Mouse (Mus musculus): ENCODE results near the gene Ccl26.
"Not testable (repeated sequence)": the region's sequence is repeated elsewhere in the genome, so short reads cannot be mapped to it uniquely, and the experiment has no call there.

The Ccl26 gene

DNA sequence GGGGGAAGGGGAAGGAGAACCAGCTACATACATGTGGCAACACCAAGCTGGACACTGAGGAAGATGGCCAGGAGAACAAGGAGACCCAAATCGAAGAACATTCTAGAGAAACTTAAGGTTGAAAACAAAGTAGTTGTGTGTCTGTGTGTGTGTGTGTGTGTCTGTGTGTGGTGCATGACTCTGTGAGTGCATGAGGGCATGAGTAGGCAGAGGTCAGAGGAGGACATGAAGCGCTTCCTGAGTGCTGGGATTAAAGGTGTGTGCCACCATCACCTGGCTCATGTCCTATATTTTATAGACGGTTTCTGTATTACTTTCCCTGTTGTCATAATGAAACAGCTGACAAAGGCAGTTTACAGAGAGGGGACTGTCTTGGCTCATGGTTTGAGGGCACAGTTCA lies at the start of gene Ccl26:
Gene Ccl26 (minus strand): TSS at position 101 of the 400 bp plus-strand sequence.
- no peak for DNase-seq

GRCm38 (mm10) chr5:135609794-135610193 lies 46.4 kb upstream of the Ccl26 start:
- DNase-seq, result no peak

GRCm38 (mm10) chr5:135607581-135607980 lies 44.2 kb upstream of the Ccl26 start:
- DNase-seq, result no peak

DNA sequence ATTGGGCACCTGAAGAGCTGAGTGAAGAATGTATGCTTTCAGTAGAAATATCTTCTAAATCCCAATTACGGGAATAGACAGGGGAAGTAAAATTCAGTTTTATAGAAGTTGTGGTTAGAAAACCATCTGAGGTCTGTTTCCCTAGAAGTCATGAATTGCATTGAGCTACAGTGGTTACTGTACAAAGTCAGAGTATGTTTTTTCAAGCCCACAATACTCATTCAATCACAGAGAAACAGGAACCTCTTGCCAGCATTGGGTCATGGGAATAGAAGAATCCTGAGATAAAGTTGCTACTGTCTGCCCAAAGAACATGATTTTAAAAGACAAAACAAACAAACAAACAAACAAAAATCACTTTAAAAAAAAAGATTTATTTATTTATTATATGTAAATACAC lies 43.3 kb upstream of the Ccl26 start:
- not testable (repeated sequence) for DNase-seq

GRCm38 (mm10) chr5:135604643-135605042 lies 41.3 kb upstream of the Ccl26 start:
- DNase-seq, result not testable (repeated sequence)

DNA sequence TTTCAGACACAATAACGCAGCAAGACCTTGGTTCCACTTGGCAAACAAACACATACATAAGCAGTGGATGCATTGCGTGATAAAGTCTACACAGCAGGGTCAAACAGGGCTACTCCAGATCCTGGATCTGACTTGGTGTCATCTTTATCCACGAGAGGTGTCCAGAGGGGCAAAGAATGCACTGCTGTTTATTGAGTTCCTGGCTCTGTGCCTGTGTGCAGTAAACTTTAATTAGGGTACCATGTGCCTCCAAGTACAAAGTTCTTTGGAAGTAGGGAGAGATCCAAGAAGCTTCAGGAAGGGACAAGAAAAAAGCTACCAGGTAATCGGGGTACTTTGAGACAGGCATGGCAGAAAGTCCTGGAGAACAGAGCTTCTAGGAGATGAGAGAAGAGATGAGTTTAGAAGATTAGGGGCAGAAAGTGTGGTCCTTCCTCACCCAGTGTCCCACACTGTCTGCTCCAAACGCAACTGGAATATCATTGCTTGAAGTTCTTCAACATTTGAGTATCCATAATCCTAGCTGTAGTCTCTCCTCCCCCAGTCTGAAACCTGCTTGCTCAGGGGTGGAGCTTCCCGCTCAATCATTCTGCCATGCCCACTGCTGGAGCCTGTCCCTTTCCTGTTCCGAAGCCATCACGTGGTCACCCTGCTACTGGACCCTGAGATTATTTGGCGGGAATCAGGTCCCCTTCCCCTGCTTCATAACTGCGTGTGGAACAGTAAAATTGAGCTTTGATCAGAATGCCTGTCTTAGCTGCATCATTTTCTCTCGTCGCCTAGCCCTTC lies 26.8 kb upstream of the Ccl26 start:
- DNase-seq, result no peak

DNA sequence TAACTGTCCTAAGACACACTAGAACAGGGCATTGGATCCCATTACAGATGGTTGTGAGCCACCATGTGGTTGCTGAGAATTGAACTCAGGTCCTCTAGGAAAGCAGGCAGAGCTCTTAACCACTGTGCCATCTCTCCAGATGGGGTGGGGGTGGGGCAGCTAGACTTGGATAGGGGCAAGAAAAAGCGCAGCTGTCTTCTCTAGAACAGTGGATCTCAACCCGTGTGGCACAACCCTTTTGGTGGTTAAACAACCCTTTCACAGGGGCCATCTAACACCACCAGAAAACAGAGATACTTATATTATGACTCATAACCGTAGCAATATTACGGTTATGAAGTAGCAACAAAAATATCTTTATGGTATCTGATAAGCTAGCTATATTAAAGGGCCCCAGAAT lies 24.4 kb upstream of the Ccl26 start:
- DNase-seq, result no peak

- DNase-seq, result no peak
These were observed 22.3 kb upstream of the Ccl26 start for GRCm38 (mm10) chr5:135585691-135586090.

- no peak for DNase-seq
These were observed 19.0 kb upstream of the Ccl26 start for GRCm38 (mm10) chr5:135582330-135582729.

GRCm38 (mm10) chr5:135579331-135579751 lies 16.0 kb upstream of the Ccl26 start:
- no peak for DNase-seq

DNA sequence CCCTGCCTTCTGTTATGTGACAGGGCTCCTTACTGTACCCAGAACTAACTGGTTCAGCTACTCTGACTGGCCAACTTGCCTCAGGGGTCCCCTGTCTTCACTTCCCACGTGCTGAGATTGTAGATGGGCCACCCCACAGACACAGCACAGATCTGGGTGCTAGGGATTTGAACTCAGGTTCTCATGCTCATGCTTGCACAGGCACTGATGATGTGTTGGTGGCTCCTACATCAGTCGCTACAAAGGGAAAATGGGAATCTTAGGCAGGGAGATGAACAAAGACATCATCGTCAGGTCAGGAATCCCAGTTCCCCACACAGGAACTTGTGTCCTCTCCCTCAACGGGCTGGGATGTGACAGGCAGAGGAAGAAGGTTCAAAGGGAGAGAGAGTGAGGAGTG lies 12.7 kb upstream of the Ccl26 start:
- DNase-seq, result no peak

DNA sequence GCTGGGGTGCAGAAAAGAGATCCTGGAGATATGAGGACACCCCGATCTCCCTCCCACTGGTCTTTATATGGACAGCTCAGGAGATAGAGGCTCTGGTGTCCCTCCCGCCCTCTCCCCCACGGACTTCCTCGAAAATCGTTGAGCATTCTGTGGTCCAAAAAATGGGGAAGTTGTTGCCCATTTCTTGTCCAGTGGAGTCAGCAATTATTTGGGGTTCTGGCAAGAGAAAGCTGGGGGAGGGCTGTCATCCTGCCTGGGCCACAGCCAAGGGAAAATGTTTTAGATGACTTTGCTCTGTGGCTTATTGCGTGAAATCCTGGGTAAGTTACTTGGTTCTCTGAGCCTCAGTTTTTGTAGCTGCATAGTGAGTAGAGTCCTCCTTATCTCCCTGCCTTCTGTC lies 9.6 kb upstream of the Ccl26 start, which contains the start of gene Ccl24:
Gene Ccl24 (minus strand): TSS at position 44 of the 400 bp plus-strand sequence.
- DNase-seq, result no peak

DNA sequence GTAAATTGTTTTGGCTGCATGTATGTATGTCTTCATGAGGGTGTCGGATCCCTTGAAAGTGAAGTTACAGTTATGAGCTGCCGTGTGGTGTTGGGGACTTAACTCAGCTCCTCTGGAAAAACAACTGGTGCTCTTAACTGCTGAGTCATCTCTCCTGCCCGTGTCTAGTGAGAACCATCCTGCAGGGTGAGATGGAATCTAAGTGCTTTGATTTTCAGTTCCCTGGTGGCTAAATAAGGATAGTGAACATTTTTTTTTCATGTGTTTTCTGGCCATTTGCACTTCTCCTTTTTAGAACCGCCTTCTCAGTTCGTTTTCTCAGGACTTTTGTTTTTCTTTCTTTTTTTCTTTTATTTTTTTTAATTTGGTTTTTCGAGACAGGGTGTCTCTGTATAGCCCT lies 5.3 kb upstream of the Ccl26 start:
- no peak for DNase-seq

GRCm38 (mm10) chr5:135567556-135568265 lies 4.3 kb upstream of the Ccl26 start:
- DNase-seq, result no peak

- no peak for DNase-seq
These were observed 5.7 kb downstream of the Ccl26 start for GRCm38 (mm10) chr5:135557671-135558070.

- peak; percentile 48 for DNase-seq
These were observed 6.3 kb downstream of the Ccl26 start for GRCm38 (mm10) chr5:135557051-135557450.

- DNase-seq, result no peak
These were observed 7.1 kb downstream of the Ccl26 start for GRCm38 (mm10) chr5:135556259-135556658.

- DNase-seq, result no peak
These were observed 11.8 kb downstream of the Ccl26 start for GRCm38 (mm10) chr5:135551591-135551990.

DNA sequence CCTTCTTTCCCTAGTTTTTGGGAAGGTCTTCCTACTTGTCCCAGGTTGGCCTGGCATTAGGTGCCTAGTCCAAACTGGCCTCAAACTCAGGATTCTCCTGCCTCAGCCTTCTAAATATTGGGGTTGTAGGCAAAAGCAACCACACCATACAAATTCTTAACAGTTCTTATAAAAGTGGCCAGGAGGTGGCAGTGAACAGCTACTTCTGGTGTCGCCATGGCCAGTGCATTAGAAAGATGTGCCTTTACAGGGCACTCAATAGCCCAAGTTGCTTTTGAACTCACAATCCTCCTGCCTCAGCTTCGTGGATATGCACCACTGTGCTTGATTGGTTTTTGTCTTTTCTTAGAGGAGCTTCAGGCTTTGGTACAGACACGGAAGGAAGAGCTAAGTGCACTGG lies 12.5 kb downstream of the Ccl26 start:
- peak; percentile 61 for DNase-seq

DNA sequence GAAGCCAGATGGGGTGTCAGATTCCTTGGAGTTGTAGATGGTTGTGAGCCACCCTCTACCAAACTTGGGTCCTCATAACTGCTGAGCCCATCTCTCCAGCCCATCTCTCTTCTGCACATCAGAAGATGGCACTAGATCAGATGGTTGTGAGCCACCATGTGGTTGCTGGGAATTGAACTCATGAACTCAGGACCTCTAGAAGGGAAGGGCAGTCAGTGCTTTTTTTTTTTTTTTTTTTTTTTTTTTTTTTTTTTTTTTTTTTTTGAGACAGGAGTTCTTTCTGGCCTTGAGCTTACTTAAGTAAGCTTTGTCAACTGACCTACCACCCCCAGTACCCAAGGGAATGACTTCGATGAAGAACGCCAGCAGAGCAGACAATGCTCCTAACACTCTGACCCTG lies 15.4 kb downstream of the Ccl26 start:
- DNase-seq, result no peak

GRCm38 (mm10) chr5:135544865-135545797 lies 18.2 kb downstream of the Ccl26 start, which contains the start of gene Hip1:
Gene Hip1, minus strand, starts transcription at chr5:135545120.
- peak; percentile 96 for DNase-seq

DNA sequence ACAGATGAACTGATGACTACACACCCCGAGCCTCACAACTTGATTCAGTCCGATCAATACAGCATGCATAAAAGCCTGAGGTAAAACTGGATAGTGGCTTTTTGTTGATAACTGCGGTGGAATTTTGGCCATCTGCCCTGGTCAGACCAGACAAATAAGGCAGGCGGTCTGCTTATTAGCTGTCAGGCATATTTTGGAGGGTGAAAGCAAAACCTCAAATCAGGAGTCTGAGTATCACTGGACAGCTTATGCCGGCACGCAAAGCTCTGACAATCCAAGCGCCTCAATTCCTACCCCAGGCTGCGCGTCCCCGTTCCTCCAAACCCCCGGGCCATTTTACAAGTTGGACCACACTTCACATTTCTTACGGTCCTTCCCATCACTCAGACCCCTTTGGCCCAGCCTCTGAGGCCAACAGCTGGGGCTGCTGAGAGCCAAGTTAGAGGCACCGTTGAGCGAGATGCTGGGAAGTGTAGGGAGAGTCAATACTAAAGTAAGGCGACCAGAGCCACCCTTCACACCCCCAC lies 19.3 kb downstream of the Ccl26 start:
- peak; percentile 41 for DNase-seq

DNA sequence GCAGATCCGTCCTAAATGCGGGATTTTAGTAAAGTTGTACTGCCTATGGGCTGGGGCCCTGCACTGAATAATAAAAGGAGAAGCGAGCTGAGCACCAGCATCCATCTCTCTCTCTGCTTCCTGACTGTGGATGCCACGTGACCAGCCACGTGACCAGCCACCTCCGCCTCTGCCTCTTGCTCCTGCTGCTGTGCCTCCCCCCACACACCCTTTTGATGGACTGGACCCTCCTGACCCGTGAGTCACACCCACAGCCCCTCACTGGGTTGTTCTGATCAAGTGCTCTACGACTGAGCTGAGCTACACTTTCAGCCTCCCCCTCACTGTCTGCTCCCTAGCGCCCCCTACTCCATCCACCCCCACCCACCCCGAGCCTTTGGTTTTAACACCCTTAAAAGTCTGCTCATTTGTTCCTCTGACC lies 25.6 kb downstream of the Ccl26 start:
- DNase-seq, result no peak
